Mouse (Mus musculus): ENCODE results near the gene Bicc1. TPM values are rescaled to one million over a fixed set of nuclear protein-coding genes. Genes with fewer than 3 reads are reported as not detected.

Bicc1 gene
- polyA plus RNA-seq, 1 experiment from 2014 or later: 4.9 TPM

DNA sequence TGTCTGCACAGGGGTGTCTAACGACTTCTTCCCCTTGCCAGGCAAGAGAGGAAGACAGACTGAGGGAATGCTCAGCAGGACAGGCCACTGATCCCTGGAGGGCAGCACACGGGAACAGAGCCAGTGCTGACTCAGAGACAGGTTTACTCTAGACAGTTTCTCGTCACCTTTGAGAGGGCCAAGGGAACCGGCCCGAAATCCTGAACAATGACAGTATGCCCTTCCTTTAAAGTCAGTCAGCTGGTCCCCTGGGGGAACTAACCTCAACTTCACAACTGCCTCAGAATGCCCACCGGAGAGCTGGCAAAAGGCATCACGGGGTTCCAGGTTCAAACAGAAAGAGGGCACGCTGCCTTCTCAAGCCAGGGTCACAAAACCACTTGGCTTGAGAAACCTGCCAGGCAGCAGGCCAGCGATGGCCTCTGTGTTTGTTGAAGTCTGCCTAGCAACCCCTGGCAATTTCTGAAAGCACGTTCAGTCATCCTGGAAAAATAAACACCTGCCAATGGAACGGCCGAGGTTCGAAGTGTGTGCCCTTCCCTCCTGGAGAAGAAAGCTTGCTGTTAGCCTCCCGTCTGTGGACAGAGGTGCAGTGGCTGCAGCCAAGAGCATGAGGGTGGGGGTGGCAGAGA, 100.8 kb downstream of the Bicc1 start:
- H3K27me3 ChIP-seq (replicated peaks; ENCODE audit: control insufficient read depth, insufficient read depth, low read length): no peaks in the 10 kb centered on the region
- H3K4me1 ChIP-seq (ENCODE audit: control insufficient read depth, insufficient read depth, low read depth, low read length): peaks cover 12% of the 10 kb centered on the region
- peak overlapping the region; percentile 44; the same call in 1 of the 2 replicates for H3K27ac ChIP-seq (ENCODE audit: low read depth, low read length)
- WGBS: 28% methylated on average over 14 of the region's 14 CpGs
- peak overlapping the region; percentile 35; the same call in 1 of the 2 replicates for H3K9ac ChIP-seq (ENCODE audit: low read depth, low read length)
- no peaks in the 10 kb centered on the region for H3K9me3 ChIP-seq (ENCODE audit: control insufficient read depth, low read length)
- ATAC-seq: peak; percentile 70
- no peaks in the 10 kb centered on the region for H3K36me3 ChIP-seq (ENCODE audit: control insufficient read depth, insufficient read depth, low read length)
- H3K4me3 ChIP-seq (ENCODE audit: low read length): no peak overlapping the region
- H3K4me2 ChIP-seq (ENCODE audit: low read length): peak overlapping the region; percentile 8; the same call in 1 of the 2 replicates

DNA sequence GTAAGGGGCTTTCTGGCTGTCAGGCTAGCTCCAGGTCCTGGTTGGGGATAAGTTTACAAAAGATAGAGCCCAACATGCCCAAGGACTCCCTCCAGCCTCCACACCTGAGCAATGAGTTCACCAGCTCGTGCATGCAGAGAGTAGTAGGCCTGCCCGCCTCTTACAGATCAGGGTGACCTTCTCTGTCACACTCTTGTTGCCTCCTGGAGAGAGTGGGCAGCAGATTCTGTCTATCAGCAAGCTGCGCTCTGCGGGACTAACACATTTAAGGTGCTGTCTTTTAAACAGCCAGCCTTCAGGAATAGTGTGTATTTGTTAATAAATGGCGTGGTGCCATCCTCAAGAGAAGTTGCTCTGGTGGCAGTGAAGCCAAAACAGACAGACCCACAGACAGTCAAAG, 101.4 kb downstream of the Bicc1 start:
- no peaks in the 10 kb centered on the region for H3K9me3 ChIP-seq (ENCODE audit: control insufficient read depth, low read length)
- no peak for ATAC-seq
- H3K4me3 ChIP-seq (ENCODE audit: low read length): no peak overlapping the region
- no peak overlapping the region for H3K27ac ChIP-seq (ENCODE audit: low read depth, low read length)
- WGBS: 79% methylated on average over 5 of the region's 5 CpGs
- H3K4me1 ChIP-seq (ENCODE audit: control insufficient read depth, insufficient read depth, low read depth, low read length): peaks cover 12% of the 10 kb centered on the region
- H3K27me3 ChIP-seq (replicated peaks; ENCODE audit: control insufficient read depth, insufficient read depth, low read length): no peaks in the 10 kb centered on the region
- H3K9ac ChIP-seq (ENCODE audit: low read depth, low read length): no peak overlapping the region
- no peaks in the 10 kb centered on the region for H3K36me3 ChIP-seq (ENCODE audit: control insufficient read depth, insufficient read depth, low read length)
- no peak overlapping the region for H3K4me2 ChIP-seq (ENCODE audit: low read length)

DNA sequence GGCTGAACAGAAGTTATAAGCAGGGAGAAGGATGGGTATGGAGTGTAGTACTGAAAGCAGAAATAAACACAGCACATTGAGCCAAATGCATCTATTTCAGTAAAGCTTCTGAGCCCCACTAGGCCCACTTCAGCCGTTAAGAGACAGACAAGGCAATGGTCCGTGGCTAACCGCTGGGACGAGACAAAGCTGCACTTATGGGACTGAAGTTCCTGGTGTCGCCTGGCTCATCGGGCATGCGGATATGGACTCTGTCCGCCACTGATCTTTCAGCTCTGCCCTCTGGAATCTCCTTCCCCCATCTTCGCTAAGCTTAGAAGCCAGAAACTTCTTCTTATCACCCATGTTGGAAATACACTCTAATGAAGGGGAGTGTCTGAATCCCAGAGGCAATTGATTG, 106.8 kb downstream of the Bicc1 start:
- Histone ChIP-seq H3K27me3 (replicated peaks; ENCODE audit: control insufficient read depth, insufficient read depth, low read length) (no peaks in the 10 kb centered on the region), H3K9me3 (ENCODE audit: control insufficient read depth, low read length) (no peaks in the 10 kb centered on the region), H3K4me3 (ENCODE audit: low read length) (no peak overlapping the region), H3K36me3 (ENCODE audit: control insufficient read depth, insufficient read depth, low read length) (no peaks in the 10 kb centered on the region), H3K4me1 (ENCODE audit: control insufficient read depth, insufficient read depth, low read depth, low read length) (peaks cover under 1% of the 10 kb centered on the region; the same call in 1 of the 2 replicates), H3K4me2 (ENCODE audit: low read length) (no peak overlapping the region), H3K9ac (ENCODE audit: low read depth, low read length) (no peak overlapping the region), H3K27ac (ENCODE audit: low read depth, low read length) (no peak overlapping the region)
- 65% methylated on average over 9 of the region's 9 CpGs for WGBS
- no peak for ATAC-seq

DNA sequence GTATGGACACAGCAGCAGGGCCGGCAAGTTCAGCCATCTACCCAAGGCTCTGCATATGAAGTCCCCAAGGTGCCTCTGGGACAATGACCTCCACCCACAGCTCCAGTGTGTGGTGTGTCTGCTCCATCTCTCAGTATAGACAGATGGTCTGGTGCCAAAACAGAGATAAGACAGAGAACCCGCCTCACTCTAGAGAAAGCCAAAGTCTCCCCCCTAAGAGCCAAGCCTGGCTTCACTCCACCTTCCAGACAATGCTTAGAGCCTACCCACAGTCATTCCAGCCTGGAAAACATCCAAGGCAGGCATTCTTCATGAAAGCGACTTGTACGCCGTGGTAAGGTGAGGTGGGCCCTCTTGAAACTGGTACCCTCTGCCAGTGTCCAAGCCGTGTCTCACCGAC, 107.3 kb downstream of the Bicc1 start:
- no peaks in the 10 kb centered on the region for H3K27me3 ChIP-seq (replicated peaks; ENCODE audit: control insufficient read depth, insufficient read depth, low read length)
- H3K36me3 ChIP-seq (ENCODE audit: control insufficient read depth, insufficient read depth, low read length): no peaks in the 10 kb centered on the region
- 59% methylated on average over 7 of the region's 7 CpGs for WGBS
- H3K4me1 ChIP-seq (ENCODE audit: control insufficient read depth, insufficient read depth, low read depth, low read length): no peaks in the 10 kb centered on the region; the same call in 1 of the 2 replicates
- H3K9me3 ChIP-seq (ENCODE audit: control insufficient read depth, low read length): no peaks in the 10 kb centered on the region
- H3K4me2 ChIP-seq (ENCODE audit: low read length): no peak overlapping the region
- no peak for ATAC-seq
- no peak overlapping the region for H3K27ac ChIP-seq (ENCODE audit: low read depth, low read length)
- H3K4me3 ChIP-seq (ENCODE audit: low read length): no peak overlapping the region
- H3K9ac ChIP-seq (ENCODE audit: low read depth, low read length): no peak overlapping the region

DNA sequence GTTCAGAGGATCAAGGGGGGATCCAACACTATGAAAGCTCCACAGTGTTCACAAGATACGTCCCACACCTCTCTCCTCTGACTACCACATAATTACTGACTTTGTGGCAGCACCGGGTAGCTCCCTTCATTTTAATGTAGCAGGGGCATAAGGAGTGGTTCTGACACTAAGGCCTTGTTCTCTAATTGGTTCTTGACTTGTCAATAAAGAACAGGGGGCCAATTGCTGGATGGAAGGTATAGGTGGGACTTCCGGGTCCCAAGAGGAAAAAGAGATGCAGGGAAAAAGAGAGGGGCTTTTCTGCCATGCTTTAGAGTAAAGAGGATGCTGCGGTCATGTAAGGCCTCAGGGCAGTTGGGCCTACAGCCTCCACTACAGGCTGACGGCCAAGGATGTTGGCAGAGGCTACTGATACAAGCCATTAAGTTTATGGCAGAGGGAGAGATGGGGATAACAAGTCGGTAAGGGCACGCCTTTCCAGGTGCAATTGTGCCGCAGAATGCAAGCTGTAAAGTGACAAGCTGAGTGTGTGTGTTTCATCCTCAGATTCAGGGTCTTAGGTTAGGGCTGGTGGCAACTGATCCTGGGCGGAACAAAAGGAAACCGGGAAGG, 108.7 kb downstream of the Bicc1 start:
- no peaks in the 10 kb centered on the region for H3K9me3 ChIP-seq (ENCODE audit: control insufficient read depth, low read length)
- whole genome bisulfite sequencing: 73% methylated on average over 10 of the region's 10 CpGs
- H3K9ac ChIP-seq (ENCODE audit: low read depth, low read length): no peak overlapping the region
- no peaks in the 10 kb centered on the region; the same call in 1 of the 2 replicates for H3K4me1 ChIP-seq (ENCODE audit: control insufficient read depth, insufficient read depth, low read depth, low read length)
- no peak for ATAC-seq
- no peak overlapping the region for H3K4me3 ChIP-seq (ENCODE audit: low read length)
- H3K36me3 ChIP-seq (ENCODE audit: control insufficient read depth, insufficient read depth, low read length): no peaks in the 10 kb centered on the region
- H3K27ac ChIP-seq (ENCODE audit: low read depth, low read length): no peak overlapping the region
- no peak overlapping the region for H3K4me2 ChIP-seq (ENCODE audit: low read length)
- no peaks in the 10 kb centered on the region for H3K27me3 ChIP-seq (replicated peaks; ENCODE audit: control insufficient read depth, insufficient read depth, low read length)

DNA sequence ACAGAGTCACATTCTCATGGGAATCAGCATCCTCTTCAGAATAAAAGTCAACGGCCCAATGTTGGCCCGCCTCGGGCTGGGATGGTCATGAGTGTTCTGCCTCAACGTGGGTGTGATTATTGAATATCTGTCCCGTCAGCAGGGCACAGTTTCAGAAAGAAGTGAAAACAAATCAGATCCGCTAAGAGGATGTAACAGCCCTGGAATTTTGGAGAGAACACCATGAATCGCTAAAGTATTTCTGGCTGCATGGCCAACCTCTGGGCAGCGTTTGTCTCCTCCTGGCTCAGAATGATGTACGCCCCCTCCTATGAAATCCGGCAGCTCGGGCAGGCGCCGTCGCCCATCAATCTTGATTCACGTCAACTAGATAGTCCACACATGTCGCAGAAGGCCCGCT, 110.2 kb downstream of the Bicc1 start:
- WGBS: 91% methylated on average over 17 of the region's 17 CpGs
- no peak for ATAC-seq
- H3K4me1 ChIP-seq (ENCODE audit: control insufficient read depth, insufficient read depth, low read depth, low read length): no peaks in the 10 kb centered on the region; the same call in 1 of the 2 replicates

DNA sequence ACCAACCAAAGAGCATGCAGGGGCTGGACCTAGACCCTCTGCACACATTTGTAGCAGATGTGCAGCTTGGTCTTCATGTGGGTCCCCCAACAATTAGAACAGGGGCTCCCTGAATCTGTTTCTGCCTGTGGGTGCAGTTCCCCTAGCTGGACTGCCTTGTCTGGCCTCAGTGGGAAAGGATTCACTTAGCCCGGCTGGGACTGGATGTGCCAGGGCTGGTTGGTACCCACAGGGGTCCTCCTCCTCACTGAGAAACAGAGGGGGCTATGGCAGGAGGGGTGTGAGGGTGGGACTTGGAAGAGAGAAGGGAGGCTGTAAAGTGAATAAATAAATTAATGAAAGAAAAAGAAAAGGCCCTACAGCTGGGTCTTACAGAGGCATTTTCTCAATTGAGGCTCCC, 115.1 kb downstream of the Bicc1 start:
- Histone ChIP-seq H3K9ac (ENCODE audit: low read depth, low read length) (no peak overlapping the region), H3K4me2 (ENCODE audit: low read length) (no peak overlapping the region), H3K4me1 (ENCODE audit: control insufficient read depth, insufficient read depth, low read depth, low read length) (peaks cover 2% of the 10 kb centered on the region; the same call in 1 of the 2 replicates), H3K4me3 (ENCODE audit: low read length) (no peak overlapping the region), H3K27me3 (replicated peaks; ENCODE audit: control insufficient read depth, insufficient read depth, low read length) (no peaks in the 10 kb centered on the region), H3K36me3 (ENCODE audit: control insufficient read depth, insufficient read depth, low read length) (no peaks in the 10 kb centered on the region), H3K27ac (ENCODE audit: low read depth, low read length) (no peak overlapping the region), H3K9me3 (ENCODE audit: control insufficient read depth, low read length) (no peaks in the 10 kb centered on the region)
- ATAC-seq: no peak
- WGBS: 61% methylated on average over 1 of the region's 1 CpGs

More for the DNA sequence above, 110.2 kb downstream of the Bicc1 start:
- H3K36me3 ChIP-seq (ENCODE audit: control insufficient read depth, insufficient read depth, low read length): no peaks in the 10 kb centered on the region
- H3K9me3 ChIP-seq (ENCODE audit: control insufficient read depth, low read length): no peaks in the 10 kb centered on the region
- H3K27me3 ChIP-seq (replicated peaks; ENCODE audit: control insufficient read depth, insufficient read depth, low read length): no peaks in the 10 kb centered on the region
- no peak overlapping the region for H3K27ac ChIP-seq (ENCODE audit: low read depth, low read length)
- H3K4me3 ChIP-seq (ENCODE audit: low read length): no peak overlapping the region
- no peak overlapping the region for H3K4me2 ChIP-seq (ENCODE audit: low read length)
- no peak overlapping the region for H3K9ac ChIP-seq (ENCODE audit: low read depth, low read length)

DNA sequence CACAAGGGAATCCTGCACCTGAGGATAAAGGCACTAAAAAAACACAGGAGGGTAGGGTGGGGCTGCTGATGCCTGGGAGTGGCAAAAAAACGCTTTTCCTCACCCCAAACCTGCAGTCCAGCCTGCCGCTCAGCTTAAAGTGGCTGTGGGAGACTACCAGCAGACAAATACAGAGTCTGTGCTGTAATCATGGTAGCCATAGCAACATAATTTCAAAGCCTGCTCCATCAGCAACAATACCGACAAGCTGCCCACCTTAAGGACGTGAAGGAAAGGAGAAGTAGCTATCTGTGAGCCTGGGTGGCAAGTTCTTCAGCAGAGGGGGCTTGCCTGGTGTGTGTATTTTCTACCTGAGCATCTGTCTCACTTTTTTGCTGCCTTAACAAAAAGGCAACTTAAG, 117.6 kb downstream of the Bicc1 start:
- H3K9me3 ChIP-seq (ENCODE audit: control insufficient read depth, low read length): no peaks in the 10 kb centered on the region
- no peak overlapping the region for H3K4me3 ChIP-seq (ENCODE audit: low read length)
- H3K36me3 ChIP-seq (ENCODE audit: control insufficient read depth, insufficient read depth, low read length): no peaks in the 10 kb centered on the region
- no peaks in the 10 kb centered on the region for H3K27me3 ChIP-seq (replicated peaks; ENCODE audit: control insufficient read depth, insufficient read depth, low read length)
- 39% methylated on average over 4 of the region's 4 CpGs for WGBS
- no peak overlapping the region for H3K4me2 ChIP-seq (ENCODE audit: low read length)
- H3K4me1 ChIP-seq (ENCODE audit: control insufficient read depth, insufficient read depth, low read depth, low read length): peaks cover 2% of the 10 kb centered on the region; the same call in 1 of the 2 replicates
- peak; percentile 61; the same call in 1 of the 2 replicates for ATAC-seq
- H3K27ac ChIP-seq (ENCODE audit: low read depth, low read length): no peak overlapping the region
- H3K9ac ChIP-seq (ENCODE audit: low read depth, low read length): no peak overlapping the region

DNA sequence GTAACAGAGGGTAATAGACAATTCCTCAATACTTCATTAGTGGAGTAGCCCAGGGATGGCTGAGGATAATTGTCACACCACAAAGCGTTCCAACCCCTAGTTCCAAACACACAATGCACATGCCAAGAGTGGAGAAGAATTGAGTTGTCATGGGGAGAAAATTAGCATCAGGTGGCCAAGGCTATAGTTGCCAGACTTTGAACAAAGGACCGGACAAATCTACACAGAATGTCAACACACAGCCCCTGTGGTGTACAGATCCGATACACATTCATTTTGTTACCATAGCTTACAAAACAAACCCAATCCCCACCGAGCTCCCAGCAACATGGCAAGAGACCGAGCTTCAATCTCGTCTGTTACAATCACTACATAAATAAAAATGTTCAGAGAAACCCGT, 123.0 kb downstream of the Bicc1 start:
- no peak overlapping the region for H3K4me2 ChIP-seq (ENCODE audit: low read length)
- H3K36me3 ChIP-seq (ENCODE audit: control insufficient read depth, insufficient read depth, low read length): no peaks in the 10 kb centered on the region
- H3K4me1 ChIP-seq (ENCODE audit: control insufficient read depth, insufficient read depth, low read depth, low read length): no peaks in the 10 kb centered on the region
- ATAC-seq: peak; percentile 63
- 45% methylated on average over 7 of the region's 7 CpGs for WGBS
- no peak overlapping the region for H3K27ac ChIP-seq (ENCODE audit: low read depth, low read length)
- no peak overlapping the region for H3K9ac ChIP-seq (ENCODE audit: low read depth, low read length)
- no peaks in the 10 kb centered on the region for H3K9me3 ChIP-seq (ENCODE audit: control insufficient read depth, low read length)
- no peaks in the 10 kb centered on the region for H3K27me3 ChIP-seq (replicated peaks; ENCODE audit: control insufficient read depth, insufficient read depth, low read length)
- H3K4me3 ChIP-seq (ENCODE audit: low read length): no peak overlapping the region
